Mouse (Mus musculus) adrenal gland, postnatal 36 days (tissue): ENCODE results near the gene Gm11032. TPM values are rescaled to one million over a fixed set of nuclear protein-coding genes. Genes with fewer than 3 reads are reported as not detected.
A peak's percentile ranks its signal among the peaks of the same experiment; 100 is the strongest.
"Not testable (repeated sequence)": the region's sequence is repeated elsewhere in the genome, so short reads cannot be mapped to it uniquely, and the experiment has no call there.

Source experiments
- DNase-seq, 2 experiments: peaks; one replicate each; pipeline ENCODE4 v3.0.0; 2021; ENCODE audit warnings: mixed read lengths in 1 of 2
- total RNA-seq, 2 experiments: library from RNA; stranded (reverse); gene quantifications; 2 replicates each; pipeline ENCODE4 v1.2.3; 2021

Gene Gm11032
- total RNA-seq, 2 experiments from 2014 or later, result not detected

DNA sequence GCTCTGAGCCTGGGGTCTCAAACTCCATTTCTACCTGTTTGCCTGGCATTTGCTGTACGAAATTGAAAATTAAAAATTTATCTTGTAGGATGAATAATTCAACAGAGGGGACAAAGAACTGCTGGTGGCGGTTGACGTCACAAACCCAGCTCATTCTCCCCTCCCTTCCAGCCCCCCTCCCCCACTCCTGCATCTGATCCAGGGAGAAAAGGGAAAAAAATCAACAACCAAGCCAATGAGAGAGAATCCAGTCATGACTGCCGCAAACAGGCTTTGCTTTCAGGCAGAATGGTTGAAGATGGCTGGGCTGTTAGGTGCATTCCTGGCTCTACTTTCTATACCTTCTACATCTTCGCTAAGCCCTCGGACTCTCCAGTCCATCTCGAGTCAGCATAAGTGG, 6.1 kb downstream of the Gm11032 start:
- no peak for DNase-seq

DNA sequence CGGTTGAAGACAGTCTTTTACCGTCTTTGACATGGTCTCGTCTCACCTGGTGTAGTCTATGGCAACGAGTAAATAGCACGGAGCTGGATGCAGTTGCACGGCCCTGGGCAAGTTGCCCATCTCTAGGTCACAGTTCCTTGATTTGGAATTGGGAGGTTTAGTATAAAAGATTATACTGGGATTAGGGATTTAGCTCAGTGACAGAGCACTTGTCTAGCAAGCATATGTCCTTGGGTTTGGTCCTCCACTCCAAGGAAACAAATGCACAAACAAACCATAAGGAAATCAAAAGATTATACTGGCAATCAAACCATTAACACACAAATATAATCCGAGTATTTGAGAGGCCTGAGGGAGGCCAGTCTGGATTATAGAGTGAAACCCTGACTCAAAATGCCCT, 7.8 kb downstream of the Gm11032 start:
- DNase-seq, result no peak

DNA sequence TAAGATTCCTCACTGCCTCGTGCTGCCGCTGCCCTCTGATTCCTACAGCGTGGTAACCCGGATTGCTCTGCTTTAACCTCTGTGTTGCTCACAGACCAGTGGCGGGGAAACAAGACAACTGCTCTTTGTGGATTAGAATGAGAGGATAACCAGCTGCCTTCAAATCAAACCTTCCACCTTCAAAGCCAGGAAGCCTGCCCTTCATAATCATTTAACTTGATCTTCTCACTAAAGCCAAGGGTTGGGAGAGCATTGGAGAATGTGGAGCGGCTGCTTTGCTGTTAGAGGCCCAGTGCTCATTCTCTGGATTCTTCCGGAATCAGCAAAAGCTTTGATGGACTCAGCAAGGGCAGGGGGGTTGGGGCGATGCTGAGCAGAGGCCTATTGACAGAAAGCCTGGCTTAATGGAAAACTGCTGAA, 10.0 kb downstream of the Gm11032 start:
- DNase-seq, result no peak

DNA sequence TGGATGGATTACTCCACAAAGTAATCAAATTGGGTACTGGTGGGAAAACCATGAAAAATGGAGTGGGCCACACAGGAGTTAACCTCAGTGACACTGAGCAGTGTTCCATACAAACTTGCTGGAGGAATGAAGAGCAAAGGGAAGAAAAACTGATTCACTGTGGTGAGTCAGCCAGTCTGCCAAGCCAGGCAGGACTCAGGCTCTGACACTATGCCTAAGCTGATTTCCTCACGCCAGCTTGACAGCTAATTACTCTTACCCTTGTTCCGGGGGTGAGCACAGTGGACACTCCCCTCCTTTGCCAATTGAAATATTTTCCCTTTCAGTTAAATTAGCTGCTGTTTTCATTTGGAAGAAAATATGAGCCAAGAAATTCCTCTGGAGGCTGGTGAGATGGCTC, 13.6 kb downstream of the Gm11032 start:
- DNase-seq, result peak; percentile 55 to 62

DNA sequence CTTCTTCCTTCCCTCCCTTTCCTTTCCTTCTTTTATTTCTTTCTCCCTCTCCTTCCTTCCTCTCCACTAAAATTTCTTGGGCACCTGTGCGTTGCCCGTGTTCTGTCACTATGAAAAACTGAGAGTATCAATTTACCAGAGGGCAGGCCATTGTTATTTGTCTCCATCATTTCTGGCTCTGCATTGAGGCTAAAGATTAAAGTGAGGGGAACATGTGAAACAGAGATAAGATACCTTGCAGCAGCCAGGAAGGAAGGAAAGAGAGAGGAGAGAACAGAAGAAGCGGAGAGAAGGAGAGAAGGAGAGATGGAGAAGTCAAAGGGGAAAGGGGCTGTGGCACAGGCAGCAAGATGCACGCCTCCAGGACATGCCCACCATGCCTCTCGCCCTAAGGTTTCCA, 14.5 kb downstream of the Gm11032 start:
- no peak for DNase-seq

DNA sequence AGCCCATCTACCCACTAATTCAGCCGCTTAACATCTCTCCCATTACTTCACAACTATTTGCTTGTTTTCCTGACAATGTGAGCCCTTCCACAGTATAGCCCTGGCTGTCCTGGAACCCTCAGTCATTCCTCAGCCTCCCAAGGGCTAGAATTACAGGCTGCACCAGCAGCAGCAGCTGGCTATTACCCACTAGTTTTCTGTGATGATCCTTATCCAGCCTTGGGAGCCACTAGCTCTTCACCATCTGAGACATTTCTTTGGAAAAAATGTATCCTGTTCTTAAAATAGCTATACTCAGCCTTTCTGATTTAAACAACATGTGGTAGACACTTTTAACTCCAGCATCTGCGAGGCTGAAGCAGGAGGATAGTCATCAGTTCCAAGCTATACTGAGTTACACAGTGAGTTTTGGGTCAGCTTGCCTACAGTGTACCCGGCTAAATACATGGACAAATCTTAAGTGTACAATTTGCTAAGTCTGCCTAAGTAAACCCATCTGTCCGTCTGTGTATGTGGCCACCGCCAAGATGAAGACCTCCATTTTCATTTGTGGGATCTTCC, 17.0 kb downstream of the Gm11032 start:
- DNase-seq, result no peak

DNA sequence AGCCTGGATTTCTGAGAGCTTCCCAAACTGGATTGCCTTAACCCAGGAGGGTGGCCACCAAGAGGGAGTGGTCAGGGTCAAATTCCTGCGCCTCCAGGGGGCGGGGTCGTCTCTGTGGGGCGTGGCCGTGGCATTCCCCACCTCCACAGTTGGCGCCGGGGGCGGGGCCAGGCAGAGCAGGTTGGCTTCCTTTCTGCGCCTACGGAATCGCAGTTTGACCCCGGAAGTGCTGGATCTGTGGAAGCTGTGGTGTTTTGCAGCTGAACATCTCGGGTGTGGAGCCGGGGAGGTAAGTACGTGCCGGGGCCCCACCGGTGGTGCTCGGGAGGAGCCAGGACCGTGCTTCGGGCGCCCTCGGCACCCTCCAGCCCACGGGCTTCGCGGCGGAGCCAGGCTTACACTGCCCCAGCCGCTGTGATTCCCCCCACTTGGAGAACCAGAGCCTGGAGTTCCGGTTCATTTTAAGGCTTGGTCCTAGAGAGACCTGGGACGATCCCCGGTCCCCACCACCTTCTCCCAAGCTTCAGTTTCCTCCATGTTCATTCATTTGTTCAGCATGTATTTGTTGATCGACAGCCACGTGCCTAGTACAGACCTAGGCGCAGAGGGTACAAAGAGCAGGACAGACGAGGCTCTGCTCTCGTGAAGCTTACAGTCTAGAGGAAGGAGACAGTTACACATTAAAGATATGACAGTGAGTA, 17.8 kb downstream of the Gm11032 start, which contains the start of gene Ascc2:
Gene Ascc2 (plus strand): TSS at position 214 of the 701 bp plus-strand sequence.
- peak; percentile 98 to 100 for DNase-seq

DNA sequence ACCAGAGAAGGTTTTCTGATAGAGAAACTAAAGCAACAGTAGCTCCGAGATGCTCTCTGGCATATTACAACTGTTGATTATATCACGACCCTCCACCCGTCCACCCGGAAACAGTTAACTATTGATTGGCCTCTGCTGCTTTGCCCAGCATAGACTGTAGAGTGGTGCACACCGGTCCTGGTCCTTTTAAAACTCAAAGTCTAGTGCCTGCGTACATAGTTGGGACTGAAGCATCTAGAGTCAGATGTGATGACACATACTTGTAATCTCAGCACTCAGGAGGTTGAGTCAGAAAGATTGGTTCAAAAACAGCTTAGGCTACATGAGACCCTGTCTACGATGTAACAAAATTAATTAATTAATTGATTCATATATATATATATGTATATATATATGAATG, 18.4 kb downstream of the Gm11032 start:
- no peak for DNase-seq

DNA sequence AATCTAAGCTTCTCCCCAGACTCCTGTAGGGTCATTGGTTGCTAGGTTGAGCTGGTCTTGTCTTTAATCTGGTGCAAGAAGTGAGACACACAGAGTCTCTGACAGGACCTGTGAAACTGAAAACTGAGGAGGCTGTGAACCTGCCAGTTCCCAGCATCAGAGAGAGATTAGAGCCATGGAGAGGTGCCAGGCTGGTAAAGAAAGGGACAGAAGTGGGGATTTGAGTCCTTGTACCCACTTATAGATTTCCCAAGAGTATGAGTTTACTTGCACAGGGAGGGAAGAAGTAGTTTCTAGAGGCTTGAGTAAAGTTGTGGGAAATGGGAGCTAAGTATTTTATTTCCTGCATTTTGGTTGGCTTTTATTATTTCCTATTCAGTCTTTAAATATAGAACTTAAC, 21.3 kb downstream of the Gm11032 start:
- no peak for DNase-seq

DNA sequence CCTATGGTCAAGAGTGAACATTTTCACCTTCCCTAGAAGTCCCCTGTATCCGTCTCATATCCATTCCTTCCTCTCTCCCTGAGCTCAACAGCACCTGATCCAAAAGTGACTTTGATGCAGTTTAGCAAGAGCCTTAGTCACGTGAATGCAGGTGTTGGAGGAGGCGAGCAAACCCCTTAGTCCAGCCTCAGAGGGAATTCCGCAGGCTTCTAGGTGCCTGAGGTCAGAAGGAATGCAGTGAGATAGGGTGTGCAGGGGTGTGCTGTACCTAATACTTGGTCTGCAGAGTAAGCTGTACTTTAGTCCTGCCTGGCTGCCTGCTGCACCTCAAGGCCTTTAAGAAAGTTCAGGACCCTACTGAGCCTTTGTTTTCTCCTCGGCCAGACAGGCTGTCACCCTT, 23.9 kb downstream of the Gm11032 start:
- no peak for DNase-seq

DNA sequence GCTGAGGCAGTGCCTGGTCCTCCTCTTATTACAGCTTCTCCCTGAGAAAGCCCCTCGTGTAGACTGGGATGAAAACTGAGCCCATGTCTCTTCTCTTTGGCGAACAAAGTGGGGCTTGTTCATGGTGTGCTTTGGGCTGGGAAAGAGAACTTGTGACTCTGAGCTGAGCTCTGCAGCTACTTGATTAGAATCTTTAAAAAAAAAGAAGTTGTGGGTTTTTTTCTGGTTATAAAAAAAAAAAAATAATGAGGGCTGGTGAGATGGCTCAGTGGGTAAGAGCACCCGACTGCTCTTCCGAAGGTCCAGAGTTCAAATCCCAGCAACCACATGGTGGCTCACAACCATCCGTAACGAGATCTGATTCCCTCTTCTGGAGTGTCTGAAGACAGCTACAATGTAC, 25.3 kb downstream of the Gm11032 start:
- not testable (repeated sequence) for DNase-seq

DNA sequence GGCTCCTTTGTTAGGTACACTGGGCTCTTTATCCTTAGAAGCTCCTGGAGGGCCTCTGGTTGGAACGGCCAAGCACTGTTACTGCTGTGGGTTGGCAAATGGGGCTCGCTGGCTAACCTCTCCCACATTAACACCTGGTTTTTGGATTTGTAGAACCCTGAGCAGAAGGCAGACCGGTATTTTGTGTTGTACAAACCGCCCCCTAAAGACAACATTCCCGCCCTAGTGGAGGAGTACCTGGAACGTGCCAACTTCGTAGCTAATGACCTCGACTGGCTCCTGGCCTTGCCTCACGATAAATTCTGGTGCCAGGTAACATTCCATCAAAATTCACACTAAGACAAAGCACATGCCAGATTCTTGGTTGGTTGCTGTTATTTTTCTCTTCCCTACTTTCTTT, 26.5 kb downstream of the Gm11032 start:
- no peak for DNase-seq

DNA sequence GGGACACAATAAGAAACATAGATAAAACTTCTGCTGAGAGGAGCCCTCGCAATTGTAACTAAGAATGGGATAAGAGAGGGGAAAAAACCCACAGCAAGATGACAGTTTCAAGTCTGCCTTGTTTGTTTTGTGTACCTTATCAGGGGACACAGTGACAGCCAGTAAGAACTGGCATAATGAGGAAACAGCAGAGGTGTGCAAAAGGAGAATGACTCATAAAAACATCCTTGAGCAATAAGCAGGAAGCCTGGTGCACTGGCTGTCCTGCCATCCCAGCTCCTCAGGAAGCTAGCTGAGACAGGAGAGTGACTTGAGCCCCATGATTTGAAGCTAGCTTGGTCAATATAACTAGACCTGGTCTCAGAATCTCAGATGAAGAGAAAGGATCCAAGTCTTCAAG, 40.0 kb downstream of the Gm11032 start:
- no peak for DNase-seq

DNA sequence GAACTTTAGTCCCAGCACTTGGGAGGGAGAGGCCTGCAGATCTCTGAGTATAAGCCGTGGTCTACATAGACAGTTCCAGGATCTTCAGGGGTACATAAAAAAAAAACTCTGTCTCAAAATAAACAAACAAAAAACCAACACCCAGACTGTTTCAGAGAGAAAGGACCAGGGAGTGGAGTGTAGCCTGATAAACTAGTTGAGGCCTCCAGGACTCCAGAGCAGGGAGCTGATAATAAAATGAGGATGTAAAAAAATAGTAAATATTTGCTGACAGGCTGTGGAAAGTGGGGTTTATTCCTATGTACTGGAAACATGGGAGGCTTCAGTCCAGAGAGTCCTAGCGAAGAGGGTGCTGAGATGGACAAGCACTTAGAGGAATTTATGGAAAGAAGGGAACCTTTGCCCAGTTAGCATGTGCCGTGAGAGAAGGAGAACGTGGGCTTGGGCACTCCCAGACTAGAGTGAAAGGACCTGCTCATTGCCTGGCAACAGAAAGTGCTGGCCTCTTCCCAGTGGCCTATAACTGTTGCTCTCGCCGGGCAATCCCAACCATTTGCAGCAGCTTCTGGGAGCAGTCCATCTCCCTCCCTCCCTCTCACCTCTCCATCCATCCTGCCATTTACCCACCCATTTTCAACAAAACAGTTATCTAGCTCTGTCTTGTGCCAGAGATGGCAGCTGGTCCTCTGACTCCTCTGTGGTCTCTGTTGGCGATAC, 40.6 kb downstream of the Gm11032 start:
- no peak for DNase-seq

DNA sequence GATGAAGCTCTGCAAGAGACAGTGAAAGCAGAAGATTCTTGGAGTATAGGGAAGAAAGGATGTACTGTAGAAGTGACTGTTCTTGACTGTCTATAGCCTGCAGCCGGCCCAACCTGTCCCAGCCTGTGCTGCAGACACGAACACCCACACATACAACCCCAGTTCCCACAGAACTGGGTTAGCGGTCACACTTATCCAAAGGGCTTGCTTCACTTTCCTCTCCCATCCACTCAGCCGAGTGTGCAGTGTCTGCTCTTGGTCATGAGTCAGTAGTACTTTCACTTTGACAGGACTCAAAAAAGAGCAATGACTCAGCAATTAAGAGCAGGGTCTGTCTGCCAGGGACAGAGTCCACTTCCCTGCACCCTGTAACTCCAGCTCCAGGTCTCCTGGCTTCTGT, 41.5 kb downstream of the Gm11032 start:
- DNase-seq, result peak in 1 of 2 experiments; percentile 43

DNA sequence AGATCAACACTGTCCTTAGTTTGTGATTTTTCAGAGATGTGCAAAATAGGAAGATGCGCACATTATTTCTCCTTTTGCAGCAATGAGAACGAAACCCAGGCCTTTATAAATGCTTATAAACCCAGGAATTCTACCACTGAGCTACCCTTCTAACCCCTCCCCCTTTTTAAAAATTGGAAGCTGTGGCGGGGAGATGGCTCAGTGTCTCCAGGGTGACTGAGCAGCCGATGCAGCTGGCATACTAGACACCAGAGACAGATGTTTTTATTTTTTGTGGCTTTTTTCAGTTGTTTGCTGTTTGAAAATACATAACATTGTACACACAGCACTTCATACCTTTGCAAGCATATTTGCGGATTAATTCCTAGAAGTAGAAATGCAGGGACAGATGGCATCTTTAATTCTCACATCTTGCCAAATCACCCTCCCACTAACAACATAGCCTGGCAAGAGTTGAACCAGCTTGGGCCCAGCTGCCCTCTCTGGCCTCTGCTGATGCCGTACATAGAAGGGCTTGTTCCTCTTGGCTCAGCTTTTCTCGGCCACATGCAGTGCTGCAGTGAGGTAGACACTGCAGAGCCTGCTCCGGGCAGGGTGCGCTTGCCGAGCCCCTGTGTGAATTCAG, 42.1 kb downstream of the Gm11032 start:
- no peak for DNase-seq

DNA sequence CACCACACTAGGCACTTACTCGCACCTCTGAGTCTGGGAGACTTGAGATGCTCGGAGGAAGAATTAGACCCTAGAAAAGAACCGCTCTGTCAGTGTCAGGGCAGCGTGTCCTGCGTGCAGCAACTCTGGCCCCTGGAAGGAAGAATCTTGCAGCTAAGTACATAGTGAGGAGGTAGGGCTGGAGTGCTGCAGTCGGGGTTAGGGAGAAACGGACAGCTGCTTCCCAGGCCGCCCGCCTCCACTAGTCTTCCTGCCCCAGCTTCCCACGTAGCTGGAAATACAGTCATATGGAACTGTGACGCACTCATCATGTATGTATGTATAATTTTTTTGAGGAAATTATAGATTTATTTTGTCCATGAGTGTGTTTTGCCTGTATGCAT, 42.6 kb downstream of the Gm11032 start:
- DNase-seq, result no peak

Other genes starting within 250 kb of the Gm11032 start
- gene Hormad2, start 179.0 kb upstream of the Gm11032 start, total RNA-seq, result under 1 TPM; 0.40 to 0.86 TPM
- gene Mtmr3, start 25.2 kb upstream of the Gm11032 start, total RNA-seq, result 10 to 100 TPM; 55.6 to 64.4 TPM
- gene Ascc2, start 17.7 kb downstream of the Gm11032 start, total RNA-seq, result 10 to 100 TPM; 46.8 to 47.1 TPM
- 100 to 1,000 TPM; 958 to 992 TPM for gene Uqcr10, start 84.3 kb downstream of the Gm11032 start, total RNA-seq
- 10 to 100 TPM; 44.5 to 49.6 TPM for gene Zmat5, start 84.6 kb downstream of the Gm11032 start, total RNA-seq
- under 1 TPM in 1 of 2 experiments, not detected in 1; 0.20 TPM for gene Cabp7, start 126.7 kb downstream of the Gm11032 start, total RNA-seq
- 100 to 1,000 TPM in 1 of 2 experiments, 10 to 100 TPM in 1; 75.0 to 162 TPM for gene Nf2, start 229.5 kb downstream of the Gm11032 start, total RNA-seq